Mouse (Mus musculus) C2C12 (cell line): Measurements from ENCODE around the gene Btg3.

Experiments
- CTCF ChIP-seq: IDR thresholded peaks from one replicate; pipeline ENCODE4 v1.5.1; 2011; ENCODE audit not compliant: control insufficient read depth, insufficient read depth, insufficient read length
- USF1 ChIP-seq: IDR thresholded peaks from one replicate; pipeline ENCODE4 v1.6.1; 2011; ENCODE audit warnings: low read depth, mild to moderate bottlenecking, control low read depth, moderate library complexity

DNA sequence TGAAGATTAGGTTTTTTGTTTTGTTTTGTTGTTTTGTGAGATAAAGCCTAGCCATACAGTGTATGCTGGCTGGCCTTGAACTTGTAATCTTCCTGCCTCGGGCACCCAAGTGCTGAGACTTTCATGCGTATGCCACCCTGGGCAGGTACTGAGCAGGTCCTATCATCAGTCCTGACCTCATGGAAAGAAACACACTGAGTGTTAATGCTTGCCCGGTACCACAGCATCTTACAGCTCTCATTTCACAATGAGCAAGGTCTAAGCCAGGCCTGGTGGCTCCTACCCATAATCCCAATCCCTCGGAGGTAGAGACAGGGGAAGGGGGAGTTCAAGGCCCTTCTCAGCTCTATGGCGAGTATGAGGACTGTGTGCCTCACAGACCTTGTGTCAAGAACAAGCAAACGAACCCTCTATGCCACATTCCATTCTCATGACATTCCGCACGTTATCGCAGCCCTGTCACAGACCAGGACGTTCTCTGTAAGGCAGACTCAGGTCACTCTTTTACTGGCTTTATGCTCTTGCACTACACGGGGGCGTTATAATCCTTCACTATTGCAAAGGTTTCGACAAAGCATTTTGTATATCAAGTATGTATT is 29.6 kb downstream of the Btg3 start:
- TF ChIP-seq CTCF (no peak), USF1 (no peak)
